ENCODE assay signal across 8 mouse cellular contexts in genomic region chr5:129583331-129583730, GRCm38 (mm10). TPM values are rescaled to one million over a fixed set of nuclear protein-coding genes. Genes with fewer than 3 reads are reported as not detected.
DNase-seq lines count a peak whose midpoint lies in the region; ATAC-seq lines count a peak whose summit lies in the region.

No protein-coding gene starts in this region.

- DNase-seq in kidney, postnatal 14 days: no peak
- DNase-seq in brain, adult 2 months (ENCODE audit: low read depth, low spot score): peak; percentile 54
- DNase-seq in thymus, postnatal 36 days: no peak
- no peak for DNase-seq in retina, embryonic 14.5 days (ENCODE audit: low spot score)
- no peak for DNase-seq in adrenal gland, postnatal 14 days

- peak; percentile 22 for ATAC-seq in kidney, embryonic 15.5 days (replicated peaks; ENCODE audit: low FRiP score)
- ATAC-seq in hindbrain, embryonic 13.5 days (ENCODE audit: low FRiP score): no peak
- ATAC-seq in midbrain, embryonic 16.5 days: peak; percentile 20

- H3K9ac ChIP-seq in kidney, embryonic 15.5 days: peak overlapping the region; percentile 62
- peak overlapping the region; percentile 90; the same call in 1 of the 2 replicates for H3K9ac ChIP-seq in hindbrain, embryonic 13.5 days
- peak overlapping the region; percentile 92 for H3K9ac ChIP-seq in midbrain, embryonic 16.5 days (ENCODE audit: low read depth, low read length)

- H3K27ac ChIP-seq in kidney, embryonic 15.5 days: no peak overlapping the region
- no peak overlapping the region for H3K27ac ChIP-seq in hindbrain, embryonic 13.5 days
- no peak overlapping the region for H3K27ac ChIP-seq in midbrain, embryonic 16.5 days (ENCODE audit: low read length)

- WGBS in kidney, embryonic 15.5 days: 4% methylated on average over 12 of the region's 12 CpGs
- 6% methylated on average over 12 of the region's 12 CpGs for WGBS in hindbrain, embryonic 13.5 days
- 4% methylated on average over 12 of the region's 12 CpGs for WGBS in midbrain, embryonic 16.5 days

- H3K9me3 ChIP-seq in kidney, embryonic 15.5 days (replicated peaks): no peaks in the 10 kb centered on the region
- no peaks in the 10 kb centered on the region for H3K9me3 ChIP-seq in hindbrain, embryonic 13.5 days
- H3K9me3 ChIP-seq in midbrain, embryonic 16.5 days (replicated peaks; ENCODE audit: control insufficient read depth, low read length, poor library complexity, severe bottlenecking): no peaks in the 10 kb centered on the region

- peaks cover 35% of the 10 kb centered on the region for H3K4me1 ChIP-seq in kidney, embryonic 15.5 days
- peaks cover 39% of the 10 kb centered on the region for H3K4me1 ChIP-seq in hindbrain, embryonic 13.5 days (replicated peaks)
- H3K4me1 ChIP-seq in midbrain, embryonic 16.5 days (ENCODE audit: control insufficient read depth, insufficient read depth, low read length): peaks cover 18% of the 10 kb centered on the region

- no peaks in the 10 kb centered on the region for H3K36me3 ChIP-seq in kidney, embryonic 15.5 days
- H3K36me3 ChIP-seq in hindbrain, embryonic 13.5 days: no peaks in the 10 kb centered on the region
- H3K36me3 ChIP-seq in midbrain, embryonic 16.5 days (ENCODE audit: control insufficient read depth, insufficient read depth, low read length): no peaks in the 10 kb centered on the region

- peak overlapping the region; percentile 72 for H3K4me3 ChIP-seq in kidney, embryonic 15.5 days (replicated peaks)
- H3K4me3 ChIP-seq in hindbrain, embryonic 13.5 days: peak overlapping the region; percentile 78
- H3K4me3 ChIP-seq in midbrain, embryonic 16.5 days (ENCODE audit: low read depth, low read length): peak overlapping the region; percentile 90

- H3K4me2 ChIP-seq in kidney, embryonic 15.5 days: peak overlapping the region; percentile 99
- H3K4me2 ChIP-seq in hindbrain, embryonic 13.5 days: peak overlapping the region; percentile 99
- peak overlapping the region; percentile 95 for H3K4me2 ChIP-seq in midbrain, embryonic 16.5 days (ENCODE audit: low read length)

- H3K27me3 ChIP-seq in kidney, embryonic 15.5 days: peaks cover 65% of the 10 kb centered on the region
- peaks cover 43% of the 10 kb centered on the region for H3K27me3 ChIP-seq in hindbrain, embryonic 13.5 days
- peaks cover 9% of the 10 kb centered on the region; the same call in 1 of the 2 replicates for H3K27me3 ChIP-seq in midbrain, embryonic 16.5 days (ENCODE audit: control insufficient read depth, insufficient read depth, low read depth, low read length)

RNA-seq across cellular contexts. Expression of gene Mmp17, which starts 0.6 kb away (rescaled TPM):
- 3.9 and 4.1 TPM in 2 replicates for polyA plus RNA-seq in kidney, embryonic 15.5 days (2015; fragmentation: Nextera tagmentation; extraction: Ambion mirVana)
- 5.2 and 7.5 TPM in 2 replicates for polyA plus RNA-seq in hindbrain, embryonic 13.5 days (2015; fragmentation: Nextera tagmentation; extraction: Ambion mirVana)
- polyA plus RNA-seq in midbrain, embryonic 16.5 days (2015; fragmentation: Nextera tagmentation; extraction: Ambion mirVana): 11.1 and 11.7 TPM in 2 replicates
- total RNA-seq in adrenal gland, postnatal 14 days (2021): 1.2 and 1.7 TPM in 2 replicates
